In the genomic region with DNA sequence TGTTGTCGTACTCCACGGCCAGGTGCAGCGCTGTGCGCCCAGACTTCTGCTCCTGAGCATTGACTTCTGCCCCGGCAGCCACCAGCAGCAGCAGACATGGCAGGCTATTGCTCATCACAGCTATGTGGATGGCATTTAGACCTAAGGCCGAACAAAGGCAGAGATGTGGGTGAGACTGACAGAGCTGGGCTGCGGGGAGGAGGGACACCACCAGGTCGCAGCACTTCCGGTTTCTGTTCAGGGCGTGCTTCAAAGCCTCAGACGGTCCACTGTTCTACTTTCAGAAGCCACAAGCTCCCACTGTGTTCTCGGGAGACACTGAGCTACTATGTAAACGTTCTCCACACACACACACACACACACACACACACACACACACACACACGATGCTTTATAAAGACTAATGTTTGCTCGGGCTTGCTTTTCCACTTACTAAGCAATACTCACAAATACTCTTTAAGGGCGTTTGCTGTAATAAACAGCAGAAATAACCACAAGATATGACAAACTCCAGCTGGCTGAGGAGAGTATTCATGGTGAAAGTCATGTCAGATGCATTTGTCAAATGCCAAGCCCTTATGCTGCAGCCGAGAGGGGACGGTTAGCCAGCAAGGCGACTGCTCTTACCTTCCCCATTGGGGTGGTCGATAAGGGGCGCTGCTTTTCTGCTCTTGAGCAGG, we compare ENCODE assay signal across 10 mouse cellular contexts.
DNase-seq lines count a peak whose midpoint lies in the region; ATAC-seq and TF ChIP-seq lines count a peak whose summit lies in the region.
"Had no signal": no experiment of that assay in that cellular context is flagged by ENCODE, and none has a peak within 500 bp of the region (broad histone marks: within the 10 kb centered on the region; RNA-seq: fewer than 3 reads in every experiment).

No protein-coding gene starts in this region.

- H3K9me3 ChIP-seq in kidney, embryonic 16.5 days (ENCODE audit: low read length), result no peaks in the 10 kb centered on the region
- no peaks in the 10 kb centered on the region for H3K9me3 ChIP-seq in E14TG2a.4 (ENCODE audit: low read length)
- H3K9me3 ChIP-seq: embryonic facial prominence, embryonic 15.5 days had no signal

- no peak overlapping the region for H3K9ac ChIP-seq in kidney, embryonic 16.5 days (replicated peaks; ENCODE audit: low read length)
- H3K9ac ChIP-seq: embryonic facial prominence, embryonic 15.5 days had no signal

- WGBS in kidney, embryonic 16.5 days, result 74% methylated on average over 21 of the region's 21 CpGs

- peaks cover 30% of the 10 kb centered on the region for H3K36me3 ChIP-seq in kidney, embryonic 16.5 days (ENCODE audit: insufficient read depth, low read length)
- peaks cover 30% of the 10 kb centered on the region for H3K36me3 ChIP-seq in E14TG2a.4 (ENCODE audit: insufficient read depth, low read length)

- ATAC-seq in kidney, embryonic 16.5 days (ENCODE audit: low FRiP score, low TSS enrichment), result no peak
- ATAC-seq in hematopoietic stem cell, adult 5-6 weeks (replicated peaks in 1 of 2; ENCODE audit: insufficient read depth in 1 of 2, low FRiP score in 2 of 2, low TSS enrichment in 1 of 2, low read depth in 1 of 2, poor library complexity in 2 of 2, severe bottlenecking in 2 of 2), result peak; percentile 38 to 53; a peak in 3 of 4 replicates
- ATAC-seq in monocyte, adult 5-6 weeks (replicated peaks; ENCODE audit: insufficient number of reproducible peaks, low FRiP score, low TSS enrichment, poor library complexity, severe bottlenecking), result peak; percentile 81

- H3K4me1 ChIP-seq in kidney, embryonic 16.5 days (ENCODE audit: insufficient read depth, low read length), result no peaks in the 10 kb centered on the region
- peaks cover 54% of the 10 kb centered on the region for H3K4me1 ChIP-seq in E14TG2a.4 (replicated peaks; ENCODE audit: low read depth, low read length)
- H3K4me1 ChIP-seq: embryonic facial prominence, embryonic 15.5 days had no signal

- H3K27me3 ChIP-seq in kidney, embryonic 16.5 days (ENCODE audit: insufficient read depth, low read length), result no peaks in the 10 kb centered on the region
- H3K27me3 ChIP-seq in E14TG2a.4 (ENCODE audit: insufficient read depth, low read length), result no peaks in the 10 kb centered on the region
- H3K27me3 ChIP-seq: embryonic facial prominence, embryonic 15.5 days had no signal

- no peak overlapping the region for H3K4me2 ChIP-seq in kidney, embryonic 16.5 days (replicated peaks; ENCODE audit: low read depth, low read length)
- H3K4me2 ChIP-seq: embryonic facial prominence, embryonic 15.5 days had no signal

- H3K4me3 ChIP-seq in kidney, embryonic 16.5 days (ENCODE audit: low read length), result no peak overlapping the region
- H3K4me3 ChIP-seq in E14TG2a.4 (replicated peaks; ENCODE audit: low read length), result peak overlapping the region; percentile 69
- H3K4me3 ChIP-seq: embryonic facial prominence, embryonic 15.5 days; myocyte had no signal

- peak; percentile 50 for DNase-seq in kidney, postnatal 10 days
- DNase-seq in cerebellum, postnatal 25 days, result no peak
- no peak for DNase-seq in frontal cortex, adult 2 months (ENCODE audit: extremely low spot score in 1 of 2, low spot score in 1 of 2)
- DNase-seq in gastrocnemius, postnatal 25 days, result no peak

- no peak overlapping the region for H3K27ac ChIP-seq in kidney, embryonic 16.5 days (ENCODE audit: low read length)
- H3K27ac ChIP-seq: embryonic facial prominence, embryonic 15.5 days had no signal

- no peak for TF ChIP-seq CTCF in E14TG2a.4 (conservative IDR thresholded peaks at IDR 0.05; ENCODE audit: low read length)
